Mouse (Mus musculus): ENCODE results near the gene Ylpm1. TPM values are rescaled to one million over a fixed set of nuclear protein-coding genes. Genes with fewer than 3 reads are reported as not detected.

Gene Ylpm1
- polyA plus RNA-seq, 1 experiment from 2014 or later, result 16.3 TPM

DNA sequence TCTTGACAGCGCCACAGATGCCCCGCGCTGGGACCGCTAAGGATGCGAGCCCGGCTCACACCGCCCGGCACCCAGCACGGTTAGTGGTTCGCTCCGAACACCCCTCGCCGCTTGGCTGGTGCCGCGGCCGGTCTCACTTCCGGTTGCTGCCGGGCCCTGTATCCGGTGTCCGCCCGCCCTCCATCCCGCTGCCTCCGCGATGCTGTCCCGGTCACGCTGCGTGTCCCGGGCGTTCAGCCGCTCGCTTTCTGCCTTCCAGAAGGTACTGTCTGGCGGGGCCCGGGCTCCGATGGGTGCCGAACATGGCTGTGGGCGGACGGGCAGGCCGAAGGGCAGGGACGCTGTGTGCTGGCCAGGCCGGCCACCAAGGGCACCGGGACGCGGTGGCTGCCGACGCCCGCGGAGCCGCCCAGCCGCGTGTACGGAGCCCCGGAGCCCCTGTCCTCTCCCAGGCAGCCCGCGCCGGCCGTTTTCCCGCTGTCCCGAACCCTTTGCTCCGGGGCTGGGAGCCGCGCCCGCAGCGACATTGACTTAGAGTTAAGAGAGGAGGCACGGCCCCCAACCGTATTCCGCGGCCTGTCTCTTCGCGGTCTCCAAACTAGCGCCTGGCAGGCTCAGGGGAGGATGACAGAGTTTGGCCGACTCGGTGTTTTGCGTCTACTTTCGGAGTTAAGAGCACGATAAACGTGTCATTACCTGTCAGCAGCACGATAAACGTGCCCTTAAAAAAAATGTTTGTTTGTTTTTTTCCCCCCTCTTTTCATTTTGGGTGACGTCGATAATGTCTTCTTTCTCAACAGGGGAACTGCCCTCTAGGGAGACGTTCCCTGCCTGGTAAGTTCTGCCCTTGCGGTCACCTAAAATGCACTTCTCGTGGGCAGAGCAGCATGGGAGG is 114.8 kb downstream of the Ylpm1 start, which contains the start of the genes Prox2 and Dlst:
Prox2 (minus strand) TSS at position 62 of the 895 bp plus-strand sequence.
Dlst (plus strand) TSS at position 136 of the 895 bp plus-strand sequence.
- H3K27ac ChIP-seq (ENCODE audit: low read length), result peak within 1 kb of the TSS; percentile 96
- under 1% methylated on average over 83 of the region's 83 CpGs for WGBS
- no peaks in the 10 kb centered on the region for H3K27me3 ChIP-seq (ENCODE audit: control insufficient read depth, insufficient read depth, low read length)
- peak within 1 kb of the TSS; percentile 96 for H3K4me3 ChIP-seq (ENCODE audit: low read length)
- peak within 1 kb of the TSS; percentile 99 for H3K9ac ChIP-seq (ENCODE audit: low read length)
- ATAC-seq (replicated peaks; ENCODE audit: extremely low read depth, insufficient read depth, low FRiP score), result peak; percentile 92
- no peaks in the 10 kb centered on the region for H3K9me3 ChIP-seq (replicated peaks; ENCODE audit: control insufficient read depth, low read length)
- H3K4me2 ChIP-seq (ENCODE audit: low read depth, low read length), result peak within 1 kb of the TSS; percentile 72
- H3K4me1 ChIP-seq (ENCODE audit: control insufficient read depth, insufficient read depth, low read length), result peaks cover 30% of the 10 kb centered on the region
- H3K36me3 ChIP-seq (ENCODE audit: control insufficient read depth, insufficient read depth), result no peaks in the 10 kb centered on the region

DNA sequence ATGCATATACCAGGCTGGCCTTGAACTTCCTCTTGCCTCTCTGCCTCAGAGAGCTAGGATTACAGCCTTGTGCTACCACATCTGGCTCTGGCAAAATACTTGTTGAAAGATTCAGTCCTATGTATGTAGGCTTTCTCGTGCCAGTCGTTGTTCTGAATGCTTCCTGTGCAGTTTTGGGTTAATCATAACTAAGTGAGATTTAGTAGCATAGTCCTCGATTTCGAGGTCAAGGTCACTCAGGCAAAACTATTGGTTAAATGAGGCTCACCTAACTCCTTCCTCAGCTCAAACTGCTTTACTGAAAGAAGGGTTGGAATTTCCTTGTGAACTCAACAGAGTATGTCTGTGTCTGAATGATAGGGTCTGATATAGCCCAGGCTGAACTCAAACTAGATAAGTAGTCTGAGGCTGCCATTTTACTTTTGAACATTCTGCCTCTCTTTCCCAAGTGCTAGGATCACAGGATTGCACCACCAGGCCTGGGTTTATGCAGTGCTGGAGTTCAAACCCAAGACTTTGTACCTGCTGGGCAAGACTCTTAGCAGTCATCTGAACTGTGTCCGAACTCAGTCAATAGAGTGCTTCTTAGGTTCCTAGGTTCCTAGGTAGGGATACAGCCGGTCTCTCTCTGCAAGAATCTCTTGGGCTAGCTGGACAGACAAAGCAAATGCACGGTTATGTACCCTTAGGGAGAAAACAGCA is 116.6 kb downstream of the Ylpm1 start:
- no peaks in the 10 kb centered on the region for H3K36me3 ChIP-seq (ENCODE audit: control insufficient read depth, insufficient read depth)
- 76% methylated on average over 7 of the region's 7 CpGs for WGBS
- H3K27ac ChIP-seq (ENCODE audit: low read length), result peak overlapping the region; percentile 45; the same call in 1 of the 2 replicates
- peak overlapping the region; percentile 96 for H3K4me3 ChIP-seq (ENCODE audit: low read length)
- H3K4me1 ChIP-seq (ENCODE audit: control insufficient read depth, insufficient read depth, low read length), result peaks cover 25% of the 10 kb centered on the region
- H3K27me3 ChIP-seq (ENCODE audit: control insufficient read depth, insufficient read depth, low read length), result no peaks in the 10 kb centered on the region
- no peak for ATAC-seq (replicated peaks; ENCODE audit: extremely low read depth, insufficient read depth, low FRiP score)
- H3K4me2 ChIP-seq (ENCODE audit: low read depth, low read length), result peak overlapping the region; percentile 72
- no peak overlapping the region for H3K9ac ChIP-seq (ENCODE audit: low read length)
- no peaks in the 10 kb centered on the region for H3K9me3 ChIP-seq (replicated peaks; ENCODE audit: control insufficient read depth, low read length)

DNA sequence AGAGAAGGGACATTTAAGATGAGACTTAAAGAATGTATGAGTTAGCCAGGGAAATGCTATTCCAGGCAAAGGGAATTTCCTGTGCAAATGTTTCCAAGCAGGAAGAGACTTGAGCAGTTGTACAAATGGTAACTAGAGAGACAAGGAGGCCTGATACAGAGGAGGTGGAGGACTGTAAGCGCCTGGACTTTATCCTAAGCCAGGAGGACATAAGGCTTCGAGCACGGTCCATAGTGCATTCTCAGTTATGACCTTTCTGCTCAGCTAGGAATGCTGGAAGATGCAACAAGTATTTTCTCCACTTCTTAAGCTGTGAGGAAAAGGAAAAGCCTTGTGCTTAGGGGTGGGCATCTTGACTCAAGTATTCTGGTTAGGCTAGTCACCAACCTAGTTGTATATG is 117.2 kb downstream of the Ylpm1 start:
- no peak overlapping the region for H3K4me2 ChIP-seq (ENCODE audit: low read depth, low read length)
- 72% methylated on average over 3 of the region's 3 CpGs for WGBS
- H3K27ac ChIP-seq (ENCODE audit: low read length), result no peak overlapping the region
- no peak for ATAC-seq (replicated peaks; ENCODE audit: extremely low read depth, insufficient read depth, low FRiP score)
- no peak overlapping the region for H3K4me3 ChIP-seq (ENCODE audit: low read length)
- 0 out of 2 replicates have a peak, but pooled peaks cover 2% of the 10 kb centered on the region for H3K36me3 ChIP-seq (ENCODE audit: control insufficient read depth, insufficient read depth)
- no peaks in the 10 kb centered on the region for H3K9me3 ChIP-seq (replicated peaks; ENCODE audit: control insufficient read depth, low read length)
- no peak overlapping the region for H3K9ac ChIP-seq (ENCODE audit: low read length)
- no peaks in the 10 kb centered on the region for H3K27me3 ChIP-seq (ENCODE audit: control insufficient read depth, insufficient read depth, low read length)
- H3K4me1 ChIP-seq (ENCODE audit: control insufficient read depth, insufficient read depth, low read length), result peaks cover 26% of the 10 kb centered on the region

DNA sequence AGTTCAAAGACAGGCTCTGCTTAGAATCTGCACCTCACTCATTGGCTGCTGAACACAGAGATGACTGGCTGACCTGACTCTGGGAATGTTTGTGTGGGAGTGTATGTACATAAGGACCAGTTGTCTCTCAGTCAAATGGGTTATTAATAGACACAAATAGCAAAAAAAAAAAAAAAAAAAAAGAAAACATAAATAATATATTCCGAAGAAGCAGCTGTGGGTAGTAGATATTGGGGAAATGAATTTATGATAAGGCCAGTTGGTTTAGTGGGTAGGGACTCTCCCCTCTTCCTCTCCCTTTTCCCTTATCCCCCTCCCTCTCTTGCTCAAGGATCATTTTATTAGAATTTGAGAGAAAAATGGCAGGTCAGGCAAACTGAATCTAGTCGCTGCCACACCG is 117.8 kb downstream of the Ylpm1 start:
- Histone ChIP-seq H3K27ac (ENCODE audit: low read length) (no peak overlapping the region), H3K27me3 (ENCODE audit: control insufficient read depth, insufficient read depth, low read length) (no peaks in the 10 kb centered on the region), H3K36me3 (ENCODE audit: control insufficient read depth, insufficient read depth) (peaks cover 7% of the 10 kb centered on the region), H3K4me3 (ENCODE audit: low read length) (no peak overlapping the region), H3K9me3 (replicated peaks; ENCODE audit: control insufficient read depth, low read length) (no peaks in the 10 kb centered on the region), H3K4me1 (ENCODE audit: control insufficient read depth, insufficient read depth, low read length) (peaks cover 27% of the 10 kb centered on the region), H3K4me2 (ENCODE audit: low read depth, low read length) (no peak overlapping the region), H3K9ac (ENCODE audit: low read length) (no peak overlapping the region)
- 92% methylated on average over 3 of the region's 3 CpGs for WGBS
- no peak for ATAC-seq (replicated peaks; ENCODE audit: extremely low read depth, insufficient read depth, low FRiP score)

GRCm38 (mm10) chr12:85115678-85116077 is 119.6 kb downstream of the Ylpm1 start:
- H3K9me3 ChIP-seq (replicated peaks; ENCODE audit: control insufficient read depth, low read length), result no peaks in the 10 kb centered on the region
- no peak for ATAC-seq (replicated peaks; ENCODE audit: extremely low read depth, insufficient read depth, low FRiP score)
- H3K27ac ChIP-seq (ENCODE audit: low read length), result no peak overlapping the region
- H3K27me3 ChIP-seq (ENCODE audit: control insufficient read depth, insufficient read depth, low read length), result no peaks in the 10 kb centered on the region
- no peak overlapping the region for H3K4me2 ChIP-seq (ENCODE audit: low read depth, low read length)
- H3K9ac ChIP-seq (ENCODE audit: low read length), result no peak overlapping the region
- H3K4me1 ChIP-seq (ENCODE audit: control insufficient read depth, insufficient read depth, low read length), result peaks cover 22% of the 10 kb centered on the region
- 66% methylated on average over 7 of the region's 7 CpGs for WGBS
- no peak overlapping the region for H3K4me3 ChIP-seq (ENCODE audit: low read length)
- H3K36me3 ChIP-seq (ENCODE audit: control insufficient read depth, insufficient read depth), result peaks cover 18% of the 10 kb centered on the region

Other genes starting within 250 kb of the Ylpm1 start
- 52.8 and 59.4 TPM in 2 replicates for gene Npc2, start 223.2 kb upstream of the Ylpm1 start, polyA plus RNA-seq (2015; fragmentation: Nextera tagmentation; extraction: Ambion mirVana)
- 157 and 160 TPM in 2 replicates for gene Isca2, start 223.1 kb upstream of the Ylpm1 start, polyA plus RNA-seq (2015; fragmentation: Nextera tagmentation; extraction: Ambion mirVana)
- 5.9 and 7.8 TPM in 2 replicates for gene Ltbp2, start 119.8 kb upstream of the Ylpm1 start, polyA plus RNA-seq (2015; fragmentation: Nextera tagmentation; extraction: Ambion mirVana)
- 86.0 and 98.0 TPM in 2 replicates for gene Fcf1, start 25.4 kb upstream of the Ylpm1 start, polyA plus RNA-seq (2015; fragmentation: Nextera tagmentation; extraction: Ambion mirVana)
- 13.1 and 13.3 TPM in 2 replicates for gene Arel1, start 25.4 kb upstream of the Ylpm1 start, polyA plus RNA-seq (2015; fragmentation: Nextera tagmentation; extraction: Ambion mirVana)
- 1.8 and 2.4 TPM in 2 replicates for gene Prox2, start 114.4 kb downstream of the Ylpm1 start, polyA plus RNA-seq (2015; fragmentation: Nextera tagmentation; extraction: Ambion mirVana)
- 254 and 264 TPM in 2 replicates for gene Dlst, start 114.5 kb downstream of the Ylpm1 start, polyA plus RNA-seq (2015; fragmentation: Nextera tagmentation; extraction: Ambion mirVana)
- 1.6 and 2.5 TPM in 2 replicates for gene Rps6kl1, start 154.9 kb downstream of the Ylpm1 start, polyA plus RNA-seq (2015; fragmentation: Nextera tagmentation; extraction: Ambion mirVana)
- 8.2 and 9.2 TPM in 2 replicates for gene Pgf, start 181.5 kb downstream of the Ylpm1 start, polyA plus RNA-seq (2015; fragmentation: Nextera tagmentation; extraction: Ambion mirVana)
- 57.6 and 68.6 TPM in 2 replicates for gene Eif2b2, start 223.2 kb downstream of the Ylpm1 start, polyA plus RNA-seq (2015; fragmentation: Nextera tagmentation; extraction: Ambion mirVana)

Data from heart, embryonic 16.5 days (tissue).